Mouse (Mus musculus) cerebellum, postnatal 36 days (tissue): ENCODE measurements around the gene Tle1.

Experiments
- DNase-seq, 2 experiments: peaks; one replicate each; pipeline ENCODE4 v3.0.0; 2021 to 2022; ENCODE audit warnings: mixed read lengths in 2 of 2

Tle1 gene

DNA sequence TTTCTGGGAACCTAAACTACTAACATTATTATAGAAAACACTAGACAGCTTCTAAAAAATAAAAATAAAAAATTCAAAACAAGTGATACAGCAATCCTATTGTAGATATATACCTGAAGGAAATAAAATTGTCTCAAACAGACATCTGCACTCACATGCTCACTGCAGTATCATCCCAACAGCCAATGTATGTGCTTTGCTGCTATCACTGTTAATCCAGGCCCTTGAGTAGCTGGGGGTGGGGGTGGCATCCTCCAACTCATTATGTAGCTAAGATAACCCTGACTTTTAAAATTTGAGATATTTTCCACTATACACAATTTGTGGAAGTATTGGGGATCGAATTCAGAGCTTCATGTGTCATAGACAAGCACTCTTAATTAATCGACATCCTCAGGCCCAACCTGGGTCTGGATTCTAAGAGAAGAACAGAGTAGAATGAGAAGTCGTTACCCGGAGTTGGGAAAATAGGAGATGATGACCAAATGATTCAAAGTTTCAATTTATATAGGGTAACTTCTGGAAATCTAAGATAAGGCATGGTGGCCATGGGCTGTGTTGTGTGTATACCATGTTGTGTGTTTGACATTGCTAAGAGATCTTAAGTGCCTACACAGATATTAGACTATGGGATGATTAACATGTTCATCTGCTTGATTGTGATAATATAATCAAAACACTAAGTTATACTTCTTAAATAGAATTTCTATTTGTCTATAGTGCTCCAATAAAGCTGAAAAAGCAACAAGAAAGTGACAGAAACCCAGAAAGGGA lies 38.1 kb downstream of the Tle1 start:
- no peak for DNase-seq

DNA sequence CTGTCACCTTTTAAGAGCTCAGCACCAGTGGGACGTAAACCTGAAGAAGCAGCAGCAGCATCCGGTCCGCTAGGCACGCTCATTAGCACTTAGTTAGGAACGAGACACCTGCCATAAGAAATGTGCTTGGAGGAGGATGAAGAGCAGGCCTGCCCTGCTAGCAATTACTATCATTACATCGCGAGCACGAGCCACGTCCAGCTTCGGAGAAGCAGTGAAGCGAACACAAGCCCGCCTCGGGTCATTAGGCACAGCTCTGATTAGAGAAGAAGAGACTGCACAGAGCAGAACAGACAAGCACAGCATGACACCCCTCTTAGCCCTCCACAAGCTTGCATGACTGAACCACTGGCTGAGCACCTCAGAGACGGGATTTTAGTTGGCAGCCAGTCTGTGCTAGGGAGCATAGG lies 40.6 kb downstream of the Tle1 start:
- DNase-seq: no peak

DNA sequence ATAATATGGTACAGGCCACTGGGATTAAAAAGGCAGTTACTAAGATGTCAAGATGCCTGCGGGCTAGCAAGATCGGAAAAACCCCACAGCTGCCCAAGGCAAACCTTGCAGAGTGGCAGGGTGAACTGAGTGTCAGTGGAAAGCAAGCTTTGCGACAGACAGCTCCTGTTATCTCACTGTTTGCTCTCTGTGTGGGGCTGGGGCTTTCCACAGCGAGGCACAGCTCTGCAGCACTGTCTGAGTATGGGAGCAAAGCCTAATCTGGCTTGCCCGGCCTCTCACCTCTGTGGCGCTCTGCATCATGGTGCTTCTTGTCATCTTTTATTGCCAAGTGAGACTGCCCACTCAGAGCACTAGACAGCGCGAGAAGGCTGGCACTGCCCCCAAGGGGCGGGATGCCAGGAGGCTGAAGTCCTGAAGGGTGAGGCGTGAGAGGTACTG lies 42.8 kb downstream of the Tle1 start:
- peak in 1 of 2 experiments; percentile 5 for DNase-seq

- DNase-seq: no peak
Observed at GRCm38 (mm10) chr4:72150460-72151131, 50.1 kb downstream of the Tle1 start.

DNA sequence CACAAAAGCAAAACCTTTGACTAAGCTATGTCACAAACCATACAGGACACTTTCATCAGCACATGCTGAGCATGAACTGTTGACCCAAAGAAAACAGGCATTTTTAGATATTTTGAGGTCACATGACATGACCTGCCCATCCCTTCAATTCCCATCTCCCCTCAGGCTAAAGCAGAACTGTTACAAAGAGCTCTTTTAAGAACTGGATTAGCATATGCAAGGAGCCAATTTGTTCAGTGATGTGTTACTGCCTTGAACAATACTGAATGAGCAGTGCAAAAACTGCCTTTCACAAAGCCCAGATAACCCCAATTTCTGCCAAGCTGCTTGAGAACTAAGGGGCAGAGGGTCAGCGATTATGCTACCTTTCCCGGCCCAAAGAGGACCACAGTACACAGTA lies 54.7 kb downstream of the Tle1 start:
- DNase-seq: no peak

- peak in 1 of 2 experiments; percentile 10 for DNase-seq
Observed at GRCm38 (mm10) chr4:72144541-72144940, 56.2 kb downstream of the Tle1 start.

GRCm38 (mm10) chr4:72140706-72141105 lies 60.0 kb downstream of the Tle1 start:
- DNase-seq: no peak

DNA sequence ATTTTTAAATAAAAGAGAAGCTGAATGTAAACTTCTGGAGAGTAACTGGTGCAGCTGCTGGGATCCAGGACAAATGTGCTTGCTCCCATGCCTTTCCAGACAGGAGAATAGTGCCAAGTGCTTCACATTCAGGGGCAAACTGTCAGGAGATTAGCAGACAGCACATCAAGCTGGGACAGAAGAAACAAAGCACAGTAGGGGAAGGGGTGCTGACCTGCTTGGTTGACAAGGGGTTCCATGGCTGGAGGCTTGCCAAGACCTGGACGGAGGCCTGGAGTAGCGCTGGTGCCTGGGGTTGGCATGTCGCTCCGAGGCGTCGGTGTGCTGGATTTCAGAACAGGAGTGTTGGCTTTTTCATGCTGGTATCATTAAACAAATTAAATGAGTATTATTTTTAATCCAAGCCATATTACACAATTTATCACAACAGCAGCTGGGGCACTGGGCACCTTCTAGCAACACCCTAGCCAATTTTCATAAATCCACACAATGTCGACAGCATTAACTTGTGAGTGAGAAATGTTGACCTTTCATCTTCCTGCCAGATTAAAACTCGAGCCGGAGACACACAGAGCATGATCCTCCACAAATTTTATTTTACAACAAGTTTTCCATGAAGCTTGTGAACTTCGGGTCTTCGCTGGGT lies 61.1 kb downstream of the Tle1 start:
- DNase-seq: peak in 1 of 2 experiments; percentile 18

GRCm38 (mm10) chr4:72138264-72139080 lies 62.2 kb downstream of the Tle1 start:
- DNase-seq: peak in 1 of 2 experiments; percentile 13

- DNase-seq: no peak
Observed at GRCm38 (mm10) chr4:72132646-72133045, 68.1 kb downstream of the Tle1 start.

- no peak for DNase-seq
Observed at GRCm38 (mm10) chr4:72127596-72127995, 73.1 kb downstream of the Tle1 start.

DNA sequence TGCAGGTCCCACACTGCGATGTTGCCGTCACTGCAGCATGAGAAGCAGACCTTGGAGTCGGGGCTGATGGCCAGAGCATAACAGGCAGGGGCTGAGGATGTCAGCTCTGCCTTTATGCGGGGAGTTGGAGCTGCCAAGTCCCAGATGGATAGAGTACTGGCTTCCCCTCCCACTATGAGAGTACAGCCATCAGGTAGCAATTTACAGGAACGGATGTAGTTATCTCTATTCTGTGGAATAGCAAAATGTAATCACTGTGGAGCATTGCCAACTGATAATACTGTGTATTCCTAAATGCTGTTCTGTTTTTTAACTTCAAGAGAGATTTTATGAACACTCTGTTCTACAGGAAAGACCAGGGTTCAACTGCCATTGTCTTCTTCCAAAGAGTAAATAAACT lies 75.9 kb downstream of the Tle1 start:
- no peak for DNase-seq

DNA sequence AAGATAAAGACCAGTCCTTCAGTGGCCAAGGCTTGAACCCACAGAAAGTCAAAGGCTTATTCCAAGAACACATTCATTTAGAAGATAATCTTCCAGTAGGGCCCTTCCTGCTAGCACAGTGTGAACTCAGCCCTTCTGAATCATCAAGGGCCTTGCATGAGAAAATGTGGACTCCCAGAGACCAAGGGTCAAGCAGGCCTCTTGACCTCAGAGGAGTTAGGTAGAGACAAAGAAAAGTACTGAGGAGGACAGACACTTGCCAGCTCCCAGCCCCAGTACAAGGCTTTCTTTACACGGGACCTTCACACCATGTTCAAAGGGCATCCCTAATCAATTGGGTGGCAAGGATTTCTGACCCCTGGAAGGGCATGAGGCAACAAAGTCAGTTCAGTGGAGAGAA lies 77.9 kb downstream of the Tle1 start:
- DNase-seq: no peak

DNA sequence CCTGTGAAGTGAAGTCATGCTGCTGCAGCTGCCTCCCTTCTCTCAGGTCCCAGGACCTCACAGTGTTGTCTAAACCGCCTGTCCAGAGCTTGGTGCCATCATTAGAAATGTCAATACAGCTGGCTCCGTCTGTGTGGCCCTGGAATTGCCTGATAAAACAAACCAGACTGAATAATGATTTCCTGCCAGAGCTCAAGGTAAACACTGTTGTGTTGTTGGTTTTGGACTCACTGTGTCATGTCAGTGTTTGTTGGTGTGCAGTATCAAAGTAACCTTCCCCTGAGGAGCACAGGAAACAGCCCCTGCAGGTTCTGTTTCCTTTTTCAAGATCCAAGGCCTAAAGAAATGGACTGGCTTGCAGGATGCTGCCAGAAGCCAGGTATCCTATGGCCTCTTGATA lies 78.4 kb downstream of the Tle1 start:
- DNase-seq: no peak

- DNase-seq: no peak
Observed at GRCm38 (mm10) chr4:72120050-72120449, 80.7 kb downstream of the Tle1 start.

- DNase-seq: no peak
Observed at GRCm38 (mm10) chr4:72105702-72106101, 95.0 kb downstream of the Tle1 start.

DNA sequence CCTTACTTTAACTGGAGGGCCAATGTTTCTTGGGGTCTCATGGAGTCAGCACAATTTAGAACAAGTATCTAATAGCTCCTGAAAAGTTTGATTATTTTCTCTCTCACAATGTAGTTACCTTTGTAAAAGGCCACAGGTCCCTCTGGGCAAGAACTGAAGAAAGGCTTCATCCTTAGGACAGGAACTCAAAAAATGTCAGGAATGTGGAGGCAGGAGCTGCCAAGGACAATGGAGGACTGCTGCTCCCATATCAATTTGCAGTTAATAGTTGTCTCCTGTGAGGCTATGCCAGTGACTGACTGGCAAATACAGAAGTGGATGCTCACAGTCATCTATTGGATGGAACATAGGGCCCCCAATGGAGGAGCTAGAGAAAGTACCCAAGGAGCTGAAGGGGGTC lies 96.5 kb downstream of the Tle1 start:
- no peak for DNase-seq

- no peak for DNase-seq
Observed at GRCm38 (mm10) chr4:72087811-72088210, 112.9 kb downstream of the Tle1 start.

- no peak for DNase-seq
Observed at GRCm38 (mm10) chr4:72069111-72069534, 131.6 kb downstream of the Tle1 start.

DNA sequence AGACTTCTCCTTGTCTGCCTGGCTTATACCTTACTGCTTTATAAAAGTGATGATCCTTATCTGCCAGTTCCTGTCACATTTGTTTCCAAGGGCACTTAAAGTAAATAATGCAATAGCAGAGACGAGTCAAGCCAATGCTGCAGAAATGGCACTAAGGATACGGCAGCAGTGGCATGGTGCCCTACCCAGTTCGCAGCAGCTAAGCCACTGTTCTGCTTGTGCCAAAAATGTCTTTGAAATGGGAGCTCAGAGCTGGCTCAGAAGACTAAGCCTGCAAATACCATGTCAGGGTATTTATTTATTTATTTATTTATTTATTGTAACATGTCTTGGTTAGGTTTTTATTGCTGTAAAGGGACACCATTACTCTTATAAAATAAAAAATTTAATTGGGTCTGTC lies 132.8 kb downstream of the Tle1 start:
- DNase-seq: peak in 1 of 2 experiments; percentile 1
